Mouse (Mus musculus): ENCODE data around the gene Epb41l4b.

DNA sequence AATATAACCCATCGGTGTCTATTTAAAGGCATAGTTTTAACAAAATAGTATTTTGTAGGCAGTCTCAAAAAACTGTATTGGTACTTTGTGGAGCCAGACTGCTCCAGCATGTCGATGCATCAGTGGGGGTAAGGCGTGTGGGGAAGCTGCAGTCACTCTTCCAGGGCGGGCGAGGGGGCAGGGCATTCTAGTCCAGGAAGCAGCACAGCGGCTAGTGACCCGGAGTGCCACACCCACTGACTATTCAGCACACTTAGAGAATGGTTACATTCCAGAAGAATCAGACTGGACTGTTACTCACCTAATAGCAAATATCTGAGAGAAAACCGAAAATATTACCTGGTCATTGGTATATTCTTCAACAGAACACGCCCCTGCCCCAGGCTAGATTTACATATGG is 185.7 kb downstream of the Epb41l4b start:
- TF ChIP-seq CTCF (IDR thresholded peaks at IDR 0.05; ENCODE audit: control insufficient read depth, insufficient read depth, insufficient read length), result no peak
- TF ChIP-seq USF1 (IDR thresholded peaks at IDR 0.05; ENCODE audit: low read depth), result no peak
- TF ChIP-seq MYOG (IDR thresholded peaks at IDR 0.05; ENCODE audit: control insufficient read depth, extremely low read depth, insufficient read length), result no peak
- TF ChIP-seq CEBPB (IDR thresholded peaks at IDR 0.05; ENCODE audit: low read depth), result no peak
- TF ChIP-seq MAX (IDR thresholded peaks at IDR 0.05), result no peak
- no peak for TF ChIP-seq FOSL1 (IDR thresholded peaks at IDR 0.05; ENCODE audit: insufficient read depth, low read length, poor library complexity, severe bottlenecking)
- no peak for TF ChIP-seq MYOD1 (IDR thresholded peaks at IDR 0.05; ENCODE audit: control insufficient read depth, insufficient read length, low read depth)
